Mouse (Mus musculus): ENCODE measurements around the gene Rrnad1. TPM values are rescaled to one million over a fixed set of nuclear protein-coding genes. Genes with fewer than 3 reads are reported as not detected.
"Not testable (repeated sequence)": the region's sequence is repeated elsewhere in the genome, so short reads cannot be mapped to it uniquely, and the experiment has no call there.

Gene Rrnad1
- polyA plus RNA-seq, 2 experiments, result 3.5 to 9.2 TPM

GRCm38 (mm10) chr3:87899776-87900175, 30.7 kb downstream of the Rrnad1 start:
- no peak for DNase-seq (ENCODE audit: low read depth in 3 of 3, low spot score in 3 of 3)
- H3K36me3 ChIP-seq (replicated peaks; ENCODE audit: control insufficient read depth, insufficient read depth, low read depth), result no peaks in the 10 kb centered on the region
- no peak for TF ChIP-seq CTCF (IDR thresholded peaks at IDR 0.05; ENCODE audit: low read depth)
- TF ChIP-seq EP300 (IDR thresholded peaks at IDR 0.05; ENCODE audit: low read depth), result no peak
- no peaks in the 10 kb centered on the region for H3K9me3 ChIP-seq (ENCODE audit: control insufficient read depth, low read length)
- no peak overlapping the region for H3K4me3 ChIP-seq (ENCODE audit: insufficient read depth in 1 of 2, low read depth in 2 of 2, low read length in 2 of 2)
- H3K4me2 ChIP-seq (ENCODE audit: low read depth), result 0 out of 2 replicates have a peak overlapping the region, but pooled peaks have one; percentile 20
- H3K27ac ChIP-seq, result peak overlapping the region; percentile 2
- no peak for ATAC-seq (ENCODE audit: insufficient read depth)
- H3K27me3 ChIP-seq (ENCODE audit: control insufficient read depth, insufficient read depth, low read length), result no peaks in the 10 kb centered on the region
- WGBS (ENCODE audit: insufficient replicate concordance), result 77% methylated on average over 3 of the region's 3 CpGs
- H3K4me1 ChIP-seq (replicated peaks; ENCODE audit: control insufficient read depth in 2 of 2, insufficient read depth in 2 of 2, low read length in 1 of 2), result peaks cover 29 to 31% of the 10 kb centered on the region in 2 experiments
- H3K9ac ChIP-seq (replicated peaks), result no peak overlapping the region; the same call in 1 of the 2 replicates

GRCm38 (mm10) chr3:87899266-87899665, 31.3 kb downstream of the Rrnad1 start:
- 74% methylated on average over 3 of the region's 3 CpGs for WGBS (ENCODE audit: insufficient replicate concordance)
- TF ChIP-seq CTCF (IDR thresholded peaks at IDR 0.05; ENCODE audit: low read depth) (no peak), EP300 (IDR thresholded peaks at IDR 0.05; ENCODE audit: low read depth) (no peak)

GRCm38 (mm10) chr3:87893367-87893905, 37.1 kb downstream of the Rrnad1 start:
- Histone ChIP-seq H3K27ac (peak overlapping the region; percentile 5), H3K4me2 (ENCODE audit: low read depth) (no peak overlapping the region), H3K4me3 (ENCODE audit: insufficient read depth in 1 of 2, low read depth in 2 of 2, low read length in 2 of 2) (no peak overlapping the region), H3K9ac (replicated peaks) (no peak overlapping the region), H3K4me1 (replicated peaks; ENCODE audit: control insufficient read depth in 2 of 2, insufficient read depth in 2 of 2, low read length in 1 of 2) (peaks cover 11 to 13% of the 10 kb centered on the region in 2 experiments), H3K36me3 (replicated peaks; ENCODE audit: control insufficient read depth, insufficient read depth, low read depth) (no peaks in the 10 kb centered on the region), H3K27me3 (ENCODE audit: control insufficient read depth, insufficient read depth, low read length) (no peaks in the 10 kb centered on the region), H3K9me3 (ENCODE audit: control insufficient read depth, low read length) (no peaks in the 10 kb centered on the region)
- peak; percentile 60; the same call in 1 of the 2 replicates for ATAC-seq (ENCODE audit: insufficient read depth)
- 68% methylated on average over 3 of the region's 3 CpGs for WGBS (ENCODE audit: insufficient replicate concordance)
- no peak for TF ChIP-seq CTCF (IDR thresholded peaks at IDR 0.05; ENCODE audit: low read depth)
- no peak for TF ChIP-seq EP300 (IDR thresholded peaks at IDR 0.05; ENCODE audit: low read depth)
- DNase-seq (ENCODE audit: low read depth in 3 of 3, low spot score in 3 of 3), result no peak

More at GRCm38 (mm10) chr3:87899266-87899665, 31.3 kb downstream of the Rrnad1 start:
- Histone ChIP-seq H3K27me3 (ENCODE audit: control insufficient read depth, insufficient read depth, low read length) (no peaks in the 10 kb centered on the region), H3K36me3 (replicated peaks; ENCODE audit: control insufficient read depth, insufficient read depth, low read depth) (no peaks in the 10 kb centered on the region), H3K9me3 (ENCODE audit: control insufficient read depth, low read length) (no peaks in the 10 kb centered on the region), H3K4me2 (ENCODE audit: low read depth) (no peak overlapping the region), H3K27ac (peak overlapping the region; percentile 2; the same call in 1 of the 2 replicates), H3K9ac (replicated peaks) (no peak overlapping the region), H3K4me1 (replicated peaks; ENCODE audit: control insufficient read depth in 2 of 2, insufficient read depth in 2 of 2, low read length in 1 of 2) (peaks cover 29 to 30% of the 10 kb centered on the region in 2 experiments), H3K4me3 (ENCODE audit: insufficient read depth in 1 of 2, low read depth in 2 of 2, low read length in 2 of 2) (no peak overlapping the region)
- ATAC-seq (ENCODE audit: insufficient read depth) (no peak), DNase-seq (ENCODE audit: low read depth in 3 of 3, low spot score in 3 of 3) (no peak)

- no peak overlapping the region for H3K27ac ChIP-seq
- no peaks in the 10 kb centered on the region for H3K27me3 ChIP-seq (ENCODE audit: control insufficient read depth, insufficient read depth, low read length)
- H3K36me3 ChIP-seq (replicated peaks; ENCODE audit: control insufficient read depth, insufficient read depth, low read depth), result no peaks in the 10 kb centered on the region
- WGBS (ENCODE audit: insufficient replicate concordance), result 77% methylated on average over 3 of the region's 3 CpGs
- no peaks in the 10 kb centered on the region; the same call in 1 of the 2 replicates for H3K9me3 ChIP-seq (ENCODE audit: control insufficient read depth, low read length)
- no peak overlapping the region for H3K9ac ChIP-seq (replicated peaks)
- H3K4me3 ChIP-seq (ENCODE audit: insufficient read depth in 1 of 2, low read depth in 2 of 2, low read length in 2 of 2), result no peak overlapping the region
- no peak for ATAC-seq (ENCODE audit: insufficient read depth)
- no peak for DNase-seq (ENCODE audit: low read depth in 3 of 3, low spot score in 3 of 3)
- H3K4me2 ChIP-seq (ENCODE audit: low read depth), result no peak overlapping the region
- TF ChIP-seq CTCF (IDR thresholded peaks at IDR 0.05; ENCODE audit: low read depth) (no peak), EP300 (IDR thresholded peaks at IDR 0.05; ENCODE audit: low read depth) (no peak)
- H3K4me1 ChIP-seq (replicated peaks; ENCODE audit: control insufficient read depth in 2 of 2, insufficient read depth in 2 of 2, low read length in 1 of 2), result peaks cover 11 to 13% of the 10 kb centered on the region in 2 experiments
These were observed 39.0 kb downstream of the Rrnad1 start for GRCm38 (mm10) chr3:87891481-87891880.

GRCm38 (mm10) chr3:87887400-87887799, 43.1 kb downstream of the Rrnad1 start:
- H3K27ac ChIP-seq, result not testable (repeated sequence)
- 69% methylated on average over 4 of the region's 4 CpGs for WGBS (ENCODE audit: insufficient replicate concordance)

More at GRCm38 (mm10) chr3:87887400-87887799, 43.1 kb downstream of the Rrnad1 start:
- not testable (repeated sequence) for DNase-seq (ENCODE audit: low read depth in 3 of 3, low spot score in 3 of 3); H3K9ac ChIP-seq (replicated peaks); ATAC-seq (ENCODE audit: insufficient read depth); H3K4me3 ChIP-seq (ENCODE audit: insufficient read depth in 1 of 2, low read depth in 2 of 2, low read length in 2 of 2); H3K4me2 ChIP-seq (ENCODE audit: low read depth); H3K9me3 ChIP-seq (ENCODE audit: control insufficient read depth, low read length); H3K36me3 ChIP-seq (replicated peaks; ENCODE audit: control insufficient read depth, insufficient read depth, low read depth); H3K27me3 ChIP-seq (ENCODE audit: control insufficient read depth, insufficient read depth, low read length)
- peaks cover 14 to 18% of the 10 kb centered on the region in 2 experiments for H3K4me1 ChIP-seq (replicated peaks; ENCODE audit: control insufficient read depth in 2 of 2, insufficient read depth in 2 of 2, low read length in 1 of 2)
- TF ChIP-seq CTCF (IDR thresholded peaks at IDR 0.05; ENCODE audit: low read depth), result peak; percentile 51

Data from liver, embryonic 14.5 days (tissue).